Mouse (Mus musculus) hindbrain, embryonic 11.5 days (tissue): ENCODE results near the gene Rxfp1. TPM values are rescaled to one million over a fixed set of nuclear protein-coding genes. Genes with fewer than 3 reads are reported as not detected.

Experiments
- ATAC-seq: fragments of 200-750 bp; cut with Nextera tagmentation; 2 replicates; pipeline ENCODE4 v1.8.0; 2017; ENCODE audit warnings: mild to moderate bottlenecking, moderate TSS enrichment, moderate library complexity; ENCODE audit not compliant: low FRiP score
- DNase-seq: peaks from one replicate; pipeline ENCODE4 v3.0.0-alpha.2; 2015; ENCODE audit warnings: low spot score
- H3K27ac ChIP-seq: fragments of 300-500 bp; sonication (generic); 2 replicates; pipeline ENCODE4 v1.5.1; 2014; ENCODE audit warnings: mild to moderate bottlenecking, low read depth, low read length
- H3K27me3 ChIP-seq: fragments of 300-500 bp; sonication (generic); 2 replicates; pipeline ENCODE4 v1.6.1; 2014; ENCODE audit warnings: mild to moderate bottlenecking, low read length, moderate library complexity, mixed read lengths; ENCODE audit not compliant: control insufficient read depth, insufficient read depth
- H3K36me3 ChIP-seq: fragments of 300-500 bp; sonication (generic); 2 replicates; pipeline ENCODE4 v1.6.1; 2014; ENCODE audit warnings: mild to moderate bottlenecking, low read length, moderate library complexity, mixed read lengths; ENCODE audit not compliant: control insufficient read depth, insufficient read depth
- H3K4me1 ChIP-seq: fragments of 300-500 bp; sonication (generic); replicated peaks from 2 replicates; pipeline ENCODE4 v1.6.1; 2014; ENCODE audit warnings: low read length, mixed read lengths; ENCODE audit not compliant: control insufficient read depth, insufficient read depth
- H3K4me2 ChIP-seq: fragments of 300-500 bp; sonication (generic); replicated peaks from 2 replicates; pipeline ENCODE4 v1.6.1; 2014; ENCODE audit warnings: mild to moderate bottlenecking, low read depth, low read length
- H3K4me3 ChIP-seq: fragments of 300-500 bp; sonication (generic); 2 replicates; pipeline ENCODE4 v1.5.1; 2014; ENCODE audit warnings: low read depth, low read length
- H3K9ac ChIP-seq: fragments of 300-500 bp; sonication (generic); 2 replicates; pipeline ENCODE4 v1.6.1; 2014; ENCODE audit warnings: low read depth, low read length
- H3K9me3 ChIP-seq: fragments of 300-500 bp; sonication (generic); 2 replicates; pipeline ENCODE4 v1.6.1; 2016; ENCODE audit warnings: low read length; ENCODE audit not compliant: control insufficient read depth
- WGBS: fragments of 180-500 bp; shearing (Covaris S2); extraction: QIAGEN DNeasy Blood & Tissue Kit; methylation state at CpG from one replicate; pipeline ENCODE4 v1.1.7; 2014; 5-methylcytosine and 5-hydroxymethylcytosine counted together
- polyA plus RNA-seq: library from polyadenylated mRNA; unstranded; fragments of >200 nt; fragmentation: Nextera tagmentation; extraction: Ambion mirVana; gene quantifications from 2 replicates; pipeline ENCODE4 v1.2.1, GENCODE M21; 2014

The Rxfp1 gene
- not detected in 2 replicates for polyA plus RNA-seq

DNA sequence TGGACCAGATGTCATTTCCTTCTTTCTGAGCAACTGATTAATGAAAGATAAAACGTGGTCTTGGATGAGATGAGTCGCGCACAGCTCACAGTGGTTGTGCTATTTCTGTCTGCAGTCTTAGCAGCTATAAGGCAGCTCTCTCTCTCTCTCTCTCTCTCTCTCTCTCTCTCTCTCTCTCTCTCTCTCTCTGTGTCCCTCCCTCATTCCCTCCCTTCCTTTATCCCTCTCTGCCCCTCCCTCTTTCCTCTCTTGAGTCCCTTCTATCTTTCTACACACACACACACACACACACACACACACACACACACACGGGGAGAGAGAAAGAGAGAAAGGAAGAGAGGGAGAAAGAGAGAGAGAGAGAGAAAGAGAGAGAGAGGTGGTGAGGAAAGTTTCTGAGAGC lies at the start of gene Rxfp1:
Gene Rxfp1, minus strand, starts transcription at position 101 of the 400 bp plus-strand sequence.
- no peak within 1 kb of the TSS for H3K4me2 ChIP-seq
- DNase-seq, result no peak
- H3K27me3 ChIP-seq, result no peaks in the 10 kb centered on the region
- H3K9me3 ChIP-seq, result no peaks in the 10 kb centered on the region
- H3K4me1 ChIP-seq, result no peaks in the 10 kb centered on the region
- no peak for ATAC-seq
- no peaks in the 10 kb centered on the region for H3K36me3 ChIP-seq
- whole genome bisulfite sequencing, result 80% methylated on average over 4 of the region's 4 CpGs
- H3K9ac ChIP-seq, result no peak within 1 kb of the TSS
- no peak within 1 kb of the TSS for H3K4me3 ChIP-seq
- no peak within 1 kb of the TSS for H3K27ac ChIP-seq

GRCm38 (mm10) chr3:79784362-79784736 lies 46.7 kb upstream of the Rxfp1 start:
- Histone ChIP-seq H3K9me3 (no peaks in the 10 kb centered on the region), H3K27ac (no peak overlapping the region), H3K27me3 (no peaks in the 10 kb centered on the region), H3K9ac (no peak overlapping the region), H3K4me2 (no peak overlapping the region), H3K36me3 (no peaks in the 10 kb centered on the region), H3K4me1 (no peaks in the 10 kb centered on the region), H3K4me3 (no peak overlapping the region)
- DNase-seq, result peak; percentile 5
- no peak for ATAC-seq
- WGBS, result 19% methylated on average over 11 of the region's 11 CpGs

GRCm38 (mm10) chr3:79783630-79784361 lies 46.1 kb upstream of the Rxfp1 start:
- no peaks in the 10 kb centered on the region for H3K4me1 ChIP-seq
- no peaks in the 10 kb centered on the region for H3K27me3 ChIP-seq
- H3K9me3 ChIP-seq, result no peaks in the 10 kb centered on the region
- ATAC-seq (no peak), DNase-seq (no peak)
- no peak overlapping the region for H3K4me2 ChIP-seq
- 65% methylated on average over 10 of the region's 10 CpGs for WGBS
- no peak overlapping the region for H3K27ac ChIP-seq
- H3K36me3 ChIP-seq, result no peaks in the 10 kb centered on the region
- no peak overlapping the region for H3K4me3 ChIP-seq
- no peak overlapping the region for H3K9ac ChIP-seq

- H3K9ac ChIP-seq, result no peak overlapping the region
- H3K27ac ChIP-seq, result no peak overlapping the region
- no peak overlapping the region for H3K4me3 ChIP-seq
- H3K36me3 ChIP-seq, result no peaks in the 10 kb centered on the region
- H3K4me2 ChIP-seq, result no peak overlapping the region
- no peak for DNase-seq
- WGBS, result 90% methylated on average over 2 of the region's 2 CpGs
- no peaks in the 10 kb centered on the region for H3K27me3 ChIP-seq
- no peak for ATAC-seq
- H3K9me3 ChIP-seq, result no peaks in the 10 kb centered on the region
- H3K4me1 ChIP-seq, result no peaks in the 10 kb centered on the region
Observed at GRCm38 (mm10) chr3:79772701-79773100, 35.0 kb upstream of the Rxfp1 start.

GRCm38 (mm10) chr3:79753736-79754135 lies 16.1 kb upstream of the Rxfp1 start:
- no peak overlapping the region for H3K4me3 ChIP-seq
- no peaks in the 10 kb centered on the region for H3K27me3 ChIP-seq
- no peaks in the 10 kb centered on the region for H3K36me3 ChIP-seq
- no peak overlapping the region for H3K9ac ChIP-seq
- no peaks in the 10 kb centered on the region for H3K9me3 ChIP-seq
- WGBS, result 74% methylated on average over 1 of the region's 1 CpGs
- ATAC-seq (no peak), DNase-seq (no peak)
- no peaks in the 10 kb centered on the region for H3K4me1 ChIP-seq
- H3K27ac ChIP-seq, result no peak overlapping the region
- no peak overlapping the region for H3K4me2 ChIP-seq

DNA sequence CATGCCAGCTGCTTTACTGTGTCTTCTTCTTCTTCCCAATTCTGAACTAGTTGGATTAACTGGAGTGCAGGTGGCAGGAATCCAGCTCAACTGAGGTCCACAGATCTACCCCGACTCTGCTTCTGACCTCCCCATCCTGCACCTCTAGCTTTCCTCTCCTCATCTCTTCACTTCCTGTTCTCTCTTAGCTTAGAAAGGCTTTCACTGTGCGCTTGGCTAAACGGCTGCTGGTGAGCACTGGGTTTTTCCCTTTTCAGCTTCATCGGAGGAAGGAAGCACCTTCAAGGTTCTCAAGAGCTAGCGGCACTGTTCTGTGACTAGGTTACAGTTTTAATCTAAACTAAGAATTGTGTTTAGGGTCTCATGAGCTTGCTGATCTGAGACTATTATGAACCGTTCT lies 8.9 kb upstream of the Rxfp1 start:
- H3K36me3 ChIP-seq, result no peaks in the 10 kb centered on the region
- 93% methylated on average over 6 of the region's 6 CpGs for WGBS
- no peaks in the 10 kb centered on the region for H3K27me3 ChIP-seq
- ATAC-seq, result no peak
- H3K4me2 ChIP-seq, result no peak overlapping the region
- H3K4me3 ChIP-seq, result no peak overlapping the region
- H3K9me3 ChIP-seq, result no peaks in the 10 kb centered on the region
- no peak for DNase-seq
- no peaks in the 10 kb centered on the region for H3K4me1 ChIP-seq
- H3K27ac ChIP-seq, result no peak overlapping the region
- H3K9ac ChIP-seq, result no peak overlapping the region

GRCm38 (mm10) chr3:79745101-79745500 lies 7.4 kb upstream of the Rxfp1 start:
- Histone ChIP-seq H3K9me3 (no peaks in the 10 kb centered on the region), H3K27ac (no peak overlapping the region), H3K27me3 (no peaks in the 10 kb centered on the region), H3K4me1 (no peaks in the 10 kb centered on the region), H3K9ac (no peak overlapping the region), H3K4me3 (no peak overlapping the region), H3K36me3 (no peaks in the 10 kb centered on the region), H3K4me2 (no peak overlapping the region)
- ATAC-seq, result no peak
- DNase-seq, result no peak
- WGBS, result 74% methylated on average over 6 of the region's 6 CpGs

DNA sequence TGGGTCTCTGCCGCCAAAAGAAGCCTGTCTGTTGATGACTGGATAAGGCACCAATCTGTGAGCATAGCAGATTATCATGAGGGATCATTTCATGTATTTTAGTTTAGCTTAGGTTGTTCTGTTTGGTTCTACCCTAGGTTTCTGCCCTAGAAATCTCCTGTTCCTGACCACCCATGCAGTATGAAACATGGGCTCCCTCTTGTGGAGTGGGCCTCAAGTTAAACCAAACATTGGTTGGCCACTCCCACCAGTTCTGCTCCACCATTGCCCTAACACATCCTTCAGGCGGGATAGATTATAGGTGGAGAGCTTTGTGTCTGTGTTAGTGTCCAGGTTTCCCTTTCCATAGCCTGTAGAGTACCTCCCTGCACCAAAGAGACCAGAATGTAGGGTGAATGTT lies 6.7 kb upstream of the Rxfp1 start:
- no peaks in the 10 kb centered on the region for H3K36me3 ChIP-seq
- no peak overlapping the region for H3K27ac ChIP-seq
- H3K4me3 ChIP-seq, result no peak overlapping the region
- no peak overlapping the region for H3K4me2 ChIP-seq
- H3K9me3 ChIP-seq, result no peaks in the 10 kb centered on the region
- DNase-seq (no peak), ATAC-seq (no peak)
- no peak overlapping the region for H3K9ac ChIP-seq
- 82% methylated on average over 2 of the region's 2 CpGs for WGBS
- no peaks in the 10 kb centered on the region for H3K4me1 ChIP-seq
- no peaks in the 10 kb centered on the region for H3K27me3 ChIP-seq

DNA sequence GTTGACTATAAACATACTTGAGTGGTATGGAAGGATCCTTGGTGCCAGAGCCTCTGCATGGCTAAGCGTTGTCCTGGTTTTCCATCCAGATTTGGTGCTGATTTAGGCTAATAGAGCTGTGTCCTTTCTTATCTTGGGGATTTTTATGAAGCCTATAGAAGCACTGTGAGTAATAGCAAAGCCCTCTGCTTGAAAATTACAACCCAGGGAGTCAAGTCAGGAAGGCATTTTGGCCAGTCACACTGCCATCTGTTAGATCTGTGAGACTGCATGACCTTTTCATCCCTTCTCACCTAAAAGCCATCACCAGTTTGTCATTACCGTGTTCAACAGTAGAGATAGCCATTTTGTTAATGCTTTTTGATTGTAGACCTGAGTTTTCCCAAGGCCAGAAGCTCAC lies 2.7 kb upstream of the Rxfp1 start:
- H3K4me2 ChIP-seq, result no peak overlapping the region
- no peak overlapping the region for H3K27ac ChIP-seq
- 87% methylated on average over 2 of the region's 2 CpGs for WGBS
- H3K9ac ChIP-seq, result no peak overlapping the region
- no peaks in the 10 kb centered on the region for H3K9me3 ChIP-seq
- DNase-seq, result no peak
- H3K27me3 ChIP-seq, result no peaks in the 10 kb centered on the region
- H3K36me3 ChIP-seq, result no peaks in the 10 kb centered on the region
- no peak for ATAC-seq
- H3K4me1 ChIP-seq, result no peaks in the 10 kb centered on the region
- no peak overlapping the region for H3K4me3 ChIP-seq
